Mouse (Mus musculus) CH12.LX (cell line): Measurements from ENCODE around the gene Osbp.

ENCODE experiments used
- CTCF ChIP-seq, 2 experiments: IDR thresholded peaks in 1 of 2; conservative IDR thresholded peaks in 1 of 2; 2 replicates each; pipeline ENCODE4 v1.5.1; 2011 to 2012; ENCODE audit warnings: low read depth in 2 of 2, low read length in 2 of 2, improper control_type of control experiment in 1 of 2, inconsistent platforms in 1 of 2, mild to moderate bottlenecking in 1 of 2, moderate library complexity in 1 of 2
- ELF1 ChIP-seq: IDR thresholded peaks from 2 replicates; pipeline ENCODE4 v1.6.1; 2014; ENCODE audit warnings: low read depth, mild to moderate bottlenecking, inconsistent platforms, low read length, improper control_type of control experiment
- EP300 ChIP-seq: IDR thresholded peaks from 2 replicates; pipeline ENCODE4 v1.6.1; 2011; ENCODE audit warnings: low read length, improper control_type of control experiment

GRCm38 (mm10) chr19:12009501-12010280 is 44.0 kb downstream of the Osbp start:
- TF ChIP-seq EP300: no peak
- TF ChIP-seq CTCF (conservative IDR thresholded peaks at IDR 0.05 in 1 of 2, IDR thresholded peaks at IDR 0.05 in 1 of 2; ENCODE audit: low read depth in 2 of 2, low read length in 2 of 2): no peak
- TF ChIP-seq ELF1: no peak
